ENCODE assay signal across 8 mouse cellular contexts in genomic region chr2:33631708-33632343, GRCm38 (mm10). TPM values are rescaled to one million over a fixed set of nuclear protein-coding genes. Genes with fewer than 3 reads are reported as not detected.
DNase-seq lines count a peak whose midpoint lies in the region; ATAC-seq and TF ChIP-seq lines count a peak whose summit lies in the region.
"Had no signal": no experiment of that assay in that cellular context is flagged by ENCODE, and none has a peak within 500 bp of the region (broad histone marks: within the 10 kb centered on the region; RNA-seq: fewer than 3 reads in every experiment).

No protein-coding gene starts in this region.

- WGBS in lung, embryonic 14.5 days = 2% methylated on average over 31 of the region's 31 CpGs
- WGBS in embryonic facial prominence, embryonic 12.5 days = under 1% methylated on average over 31 of the region's 31 CpGs
- 1% methylated on average over 28 of the region's 31 CpGs for WGBS in hindbrain, postnatal 0 days
- WGBS in neural tube, embryonic 14.5 days = under 1% methylated on average over 31 of the region's 31 CpGs

- no peaks in the 10 kb centered on the region for H3K9me3 ChIP-seq in lung, embryonic 14.5 days (ENCODE audit: low read depth, low read length)
- no peaks in the 10 kb centered on the region for H3K9me3 ChIP-seq in embryonic facial prominence, embryonic 12.5 days
- H3K9me3 ChIP-seq in hindbrain, postnatal 0 days (ENCODE audit: low read length) = no peaks in the 10 kb centered on the region
- no peaks in the 10 kb centered on the region for H3K9me3 ChIP-seq in neural tube, embryonic 14.5 days (ENCODE audit: control insufficient read depth, low read length)

- DNase-seq in lung, embryonic 14.5 days = peak; percentile 37
- DNase-seq in lung, postnatal 14 days = no peak
- DNase-seq in hindbrain, postnatal 0 days (ENCODE audit: low spot score) = no peak

- H3K4me1 ChIP-seq in lung, embryonic 14.5 days (ENCODE audit: insufficient read depth) = no peaks in the 10 kb centered on the region
- peaks cover 41% of the 10 kb centered on the region for H3K4me1 ChIP-seq in embryonic facial prominence, embryonic 12.5 days
- H3K4me1 ChIP-seq in hindbrain, postnatal 0 days (ENCODE audit: insufficient read depth, low read length) = no peaks in the 10 kb centered on the region
- H3K4me1 ChIP-seq in neural tube, embryonic 14.5 days (ENCODE audit: control insufficient read depth, insufficient read depth, low read length) = peaks cover 16% of the 10 kb centered on the region

- no peak overlapping the region for H3K27ac ChIP-seq in lung, embryonic 14.5 days (ENCODE audit: low read depth)
- no peak overlapping the region for H3K27ac ChIP-seq in embryonic facial prominence, embryonic 12.5 days
- no peak overlapping the region for H3K27ac ChIP-seq in hindbrain, postnatal 0 days
- peak overlapping the region; percentile 45 for H3K27ac ChIP-seq in neural tube, embryonic 14.5 days (ENCODE audit: low read depth, low read length)

- H3K36me3 ChIP-seq in lung, embryonic 14.5 days (ENCODE audit: insufficient read depth) = no peaks in the 10 kb centered on the region
- H3K36me3 ChIP-seq in embryonic facial prominence, embryonic 12.5 days = no peaks in the 10 kb centered on the region
- no peaks in the 10 kb centered on the region for H3K36me3 ChIP-seq in hindbrain, postnatal 0 days (ENCODE audit: insufficient read depth, low read length)
- H3K36me3 ChIP-seq in neural tube, embryonic 14.5 days (ENCODE audit: control insufficient read depth, insufficient read depth, low read length) = no peaks in the 10 kb centered on the region

- ATAC-seq in lung, embryonic 14.5 days (ENCODE audit: insufficient read depth) = no peak
- ATAC-seq in embryonic facial prominence, embryonic 12.5 days (ENCODE audit: insufficient number of reproducible peaks, insufficient read depth, low FRiP score, low TSS enrichment) = no peak
- ATAC-seq in hindbrain, postnatal 0 days = no peak
- ATAC-seq in neural tube, embryonic 14.5 days (ENCODE audit: low read depth) = no peak
- no peak for ATAC-seq in frontal cortex, adult (ENCODE audit: low TSS enrichment)
- ATAC-seq in cerebellum, adult (ENCODE audit: insufficient number of reproducible peaks, low FRiP score, low TSS enrichment) = no peak
- ATAC-seq: lung, postnatal 0 days had no signal

- peak overlapping the region; percentile 18; the same call in 1 of the 2 replicates for H3K4me2 ChIP-seq in lung, embryonic 14.5 days
- H3K4me2 ChIP-seq in embryonic facial prominence, embryonic 12.5 days (replicated peaks) = peak overlapping the region; percentile 48
- peak overlapping the region; percentile 42 for H3K4me2 ChIP-seq in hindbrain, postnatal 0 days (ENCODE audit: low read depth, low read length)
- peak overlapping the region; percentile 55 for H3K4me2 ChIP-seq in neural tube, embryonic 14.5 days (ENCODE audit: low read depth, low read length)

- peaks cover 100% of the 10 kb centered on the region for H3K27me3 ChIP-seq in lung, embryonic 14.5 days (ENCODE audit: insufficient read depth, low read length)
- peaks cover 93% of the 10 kb centered on the region for H3K27me3 ChIP-seq in embryonic facial prominence, embryonic 12.5 days
- peaks cover 74% of the 10 kb centered on the region for H3K27me3 ChIP-seq in hindbrain, postnatal 0 days (ENCODE audit: insufficient read depth, low read length)
- peaks cover 44% of the 10 kb centered on the region for H3K27me3 ChIP-seq in neural tube, embryonic 14.5 days (ENCODE audit: control insufficient read depth, insufficient read depth, low read length)

- H3K4me3 ChIP-seq in lung, embryonic 14.5 days (ENCODE audit: low read depth, low read length) = peak overlapping the region; percentile 2; the same call in 1 of the 2 replicates
- H3K4me3 ChIP-seq in embryonic facial prominence, embryonic 12.5 days = peak overlapping the region; percentile 16
- H3K4me3 ChIP-seq in hindbrain, postnatal 0 days (ENCODE audit: low read length) = peak overlapping the region; percentile 11
- H3K4me3 ChIP-seq in neural tube, embryonic 14.5 days (ENCODE audit: low read depth, low read length) = peak overlapping the region; percentile 21

- H3K9ac ChIP-seq in lung, embryonic 14.5 days = no peak overlapping the region
- peak overlapping the region; percentile 15; the same call in 1 of the 2 replicates for H3K9ac ChIP-seq in embryonic facial prominence, embryonic 12.5 days
- H3K9ac ChIP-seq in hindbrain, postnatal 0 days (replicated peaks; ENCODE audit: low read length) = peak overlapping the region; percentile 13; the same call in 1 of the 2 replicates
- peak overlapping the region; percentile 53 for H3K9ac ChIP-seq in neural tube, embryonic 14.5 days (replicated peaks; ENCODE audit: low read depth, low read length)

- TF ChIP-seq CTCF in lung, embryonic 14.5 days (IDR thresholded peaks at IDR 0.05; ENCODE audit: low read depth) = no peak
- no peak for TF ChIP-seq CTCF in hindbrain, postnatal 0 days (IDR thresholded peaks at IDR 0.05; ENCODE audit: low read depth)

RNA-seq across cellular contexts. Expression of gene Lmx1b, which starts 8.5 kb away (rescaled TPM):
- 0.09 TPM in 1 of 2 replicates, not detected in the other for polyA plus RNA-seq in lung, embryonic 14.5 days (2014; fragmentation: Nextera tagmentation; extraction: Ambion mirVana)
- polyA plus RNA-seq in embryonic facial prominence, embryonic 12.5 days (2016; fragmentation: Nextera tagmentation; extraction: Ambion mirVana) = 0.74 and 1.0 TPM in 2 replicates
- 17.3 and 21.1 TPM in 2 replicates for total RNA-seq in hindbrain, postnatal 0 days (2014; rRNA removed)
- polyA plus RNA-seq in hindbrain, postnatal 0 days (2015; fragmentation: Nextera tagmentation; extraction: Ambion mirVana) = 2.1 and 2.2 TPM in 2 replicates
- polyA plus RNA-seq in neural tube, embryonic 14.5 days (2014; fragmentation: Nextera tagmentation; extraction: Ambion mirVana) = 13.1 and 16.3 TPM in 2 replicates
- polyA plus RNA-seq: lung, postnatal 0 days had no signal
